Mouse (Mus musculus) embryonic facial prominence, embryonic 14.5 days (tissue): ENCODE results near the gene Rbm41. TPM values are rescaled to one million over a fixed set of nuclear protein-coding genes. Genes with fewer than 3 reads are reported as not detected.
A peak's percentile ranks its signal among the peaks of the same experiment; 100 is the strongest.

ENCODE experiments used
- ATAC-seq: fragments of 200-750 bp; cut with Nextera tagmentation; 2 replicates; pipeline ENCODE4 v1.8.0; 2017; ENCODE audit warnings: low read depth, moderate number of reproducible peaks, moderate TSS enrichment
- DNase-seq: peaks from one replicate; pipeline ENCODE4 v3.0.0-alpha.2; 2015; ENCODE audit warnings: low spot score
- H3K27ac ChIP-seq: fragments of 300-500 bp; sonication (generic); replicated peaks from 2 replicates; pipeline ENCODE4 v1.5.1; 2014; ENCODE audit warnings: low read depth, mild to moderate bottlenecking, low read length, moderate library complexity
- H3K27me3 ChIP-seq: fragments of 300-500 bp; sonication (generic); replicated peaks from 2 replicates; pipeline ENCODE4 v1.6.1; 2014; ENCODE audit warnings: low read length; ENCODE audit not compliant: control insufficient read depth, insufficient read depth
- H3K36me3 ChIP-seq: fragments of 300-500 bp; sonication (generic); 2 replicates; pipeline ENCODE4 v1.6.1; 2014; ENCODE audit warnings: low read length, mixed read lengths; ENCODE audit not compliant: control insufficient read depth, insufficient read depth
- H3K4me1 ChIP-seq: fragments of 300-500 bp; sonication (generic); 2 replicates; pipeline ENCODE4 v1.6.1; 2014; ENCODE audit warnings: antibody characterized with exemption, low read length; ENCODE audit not compliant: control insufficient read depth, insufficient read depth
- H3K4me2 ChIP-seq: fragments of 300-500 bp; sonication (generic); 2 replicates; pipeline ENCODE4 v1.6.1; 2014; ENCODE audit warnings: low read depth, mild to moderate bottlenecking, low read length, moderate library complexity, mixed read lengths
- H3K4me3 ChIP-seq: fragments of 300-500 bp; sonication (generic); 2 replicates; pipeline ENCODE4 v1.5.1; 2014; ENCODE audit warnings: low read depth, mild to moderate bottlenecking, low read length
- H3K9ac ChIP-seq: fragments of 300-500 bp; sonication (generic); 2 replicates; pipeline ENCODE4 v1.6.1; 2014; ENCODE audit warnings: low read depth, mild to moderate bottlenecking, low read length, moderate library complexity, mixed read lengths
- H3K9me3 ChIP-seq: fragments of 300-500 bp; sonication (generic); 2 replicates; pipeline ENCODE4 v1.6.1; 2016; ENCODE audit warnings: low read length; ENCODE audit not compliant: control insufficient read depth
- WGBS: fragments of 180-500 bp; shearing (Covaris S2); extraction: QIAGEN DNeasy Blood & Tissue Kit; methylation state at CpG from one replicate; pipeline ENCODE4 v1.1.7; 2014; 5-methylcytosine and 5-hydroxymethylcytosine counted together
- polyA plus RNA-seq: library from polyadenylated mRNA; unstranded; fragments of >200 nt; fragmentation: Nextera tagmentation; extraction: Ambion mirVana; gene quantifications from 2 replicates; pipeline ENCODE4 v1.2.1, GENCODE M21; 2014

Gene Rbm41
- polyA plus RNA-seq, 1 experiment from 2014 or later = 6.0 TPM

GRCm38 (mm10) chrX:139877936-139878335, 120.5 kb downstream of the Rbm41 start:
- H3K9ac ChIP-seq = no peak overlapping the region
- H3K27ac ChIP-seq = no peak overlapping the region
- no peak overlapping the region for H3K4me2 ChIP-seq
- H3K27me3 ChIP-seq = peaks cover 16% of the 10 kb centered on the region
- WGBS = 28% methylated on average over 3 of the region's 3 CpGs
- H3K36me3 ChIP-seq = no peaks in the 10 kb centered on the region
- DNase-seq (peak; percentile 4), ATAC-seq (no peak)
- no peaks in the 10 kb centered on the region for H3K9me3 ChIP-seq
- no peaks in the 10 kb centered on the region for H3K4me1 ChIP-seq
- H3K4me3 ChIP-seq = no peak overlapping the region

- no peak for DNase-seq
- H3K9ac ChIP-seq = no peak overlapping the region
- H3K4me2 ChIP-seq = no peak overlapping the region
- H3K4me3 ChIP-seq = no peak overlapping the region
- no peaks in the 10 kb centered on the region for H3K9me3 ChIP-seq
- ATAC-seq = no peak
- H3K27me3 ChIP-seq = peaks cover 20% of the 10 kb centered on the region
- H3K4me1 ChIP-seq = no peaks in the 10 kb centered on the region
- no peak overlapping the region for H3K27ac ChIP-seq
- 68% methylated on average over 7 of the region's 7 CpGs for WGBS
- H3K36me3 ChIP-seq = no peaks in the 10 kb centered on the region
Observed at GRCm38 (mm10) chrX:139877105-139877504, 121.3 kb downstream of the Rbm41 start.

GRCm38 (mm10) chrX:139870938-139871791, 127.2 kb downstream of the Rbm41 start, which contains the start of gene Morc4:
TSS of gene Morc4 (minus strand) at chrX:139871677.
- H3K9ac ChIP-seq = peak within 1 kb of the TSS; percentile 64
- no peaks in the 10 kb centered on the region for H3K4me1 ChIP-seq
- peak within 1 kb of the TSS; percentile 61 for H3K4me2 ChIP-seq
- DNase-seq (peak; percentile 87), ATAC-seq (peak; percentile 95)
- H3K27ac ChIP-seq = no peak within 1 kb of the TSS
- no peaks in the 10 kb centered on the region for H3K9me3 ChIP-seq
- 21% methylated on average over 48 of the region's 87 CpGs for WGBS
- H3K4me3 ChIP-seq = peak within 1 kb of the TSS; percentile 57
- H3K27me3 ChIP-seq = peaks cover 16% of the 10 kb centered on the region
- no peaks in the 10 kb centered on the region for H3K36me3 ChIP-seq

- WGBS = 17% methylated on average over 15 of the region's 15 CpGs
- Histone ChIP-seq H3K27ac (no peak overlapping the region), H3K9ac (peak overlapping the region; percentile 64)
Observed at GRCm38 (mm10) chrX:139870300-139870711, 128.1 kb downstream of the Rbm41 start.

GRCm38 (mm10) chrX:139859402-139859801, 139.0 kb downstream of the Rbm41 start:
- Histone ChIP-seq H3K4me3 (no peak overlapping the region), H3K27me3 (no peaks in the 10 kb centered on the region), H3K4me1 (no peaks in the 10 kb centered on the region), H3K9me3 (no peaks in the 10 kb centered on the region), H3K9ac (no peak overlapping the region), H3K36me3 (no peaks in the 10 kb centered on the region), H3K4me2 (no peak overlapping the region), H3K27ac (no peak overlapping the region)
- whole genome bisulfite sequencing = 71% methylated on average over 5 of the region's 5 CpGs
- no peak for DNase-seq
- ATAC-seq = no peak

More at GRCm38 (mm10) chrX:139870300-139870711, 128.1 kb downstream of the Rbm41 start:
- ATAC-seq (no peak; the same call in 1 of the 2 replicates), DNase-seq (peak; percentile 61)
- H3K4me1 ChIP-seq = no peaks in the 10 kb centered on the region
- H3K4me2 ChIP-seq = peak overlapping the region; percentile 61
- peaks cover 11% of the 10 kb centered on the region for H3K27me3 ChIP-seq
- peak overlapping the region; percentile 57 for H3K4me3 ChIP-seq
- no peaks in the 10 kb centered on the region for H3K36me3 ChIP-seq
- no peaks in the 10 kb centered on the region for H3K9me3 ChIP-seq

GRCm38 (mm10) chrX:139854795-139855194, 143.6 kb downstream of the Rbm41 start:
- 85% methylated on average over 4 of the region's 4 CpGs for WGBS
- no peak for DNase-seq
- no peak overlapping the region for H3K4me2 ChIP-seq
- peaks cover 3% of the 10 kb centered on the region; the same call in 1 of the 2 replicates for H3K27me3 ChIP-seq
- no peaks in the 10 kb centered on the region for H3K9me3 ChIP-seq
- peaks cover 4% of the 10 kb centered on the region; the same call in 1 of the 2 replicates for H3K36me3 ChIP-seq
- no peak overlapping the region for H3K9ac ChIP-seq
- no peak overlapping the region for H3K4me3 ChIP-seq
- no peak for ATAC-seq
- H3K27ac ChIP-seq = no peak overlapping the region
- no peaks in the 10 kb centered on the region for H3K4me1 ChIP-seq

- Histone ChIP-seq H3K27ac (no peak overlapping the region), H3K4me2 (no peak overlapping the region), H3K9me3 (no peaks in the 10 kb centered on the region), H3K4me1 (no peaks in the 10 kb centered on the region), H3K27me3 (no peaks in the 10 kb centered on the region; the same call in 1 of the 2 replicates), H3K4me3 (no peak overlapping the region), H3K9ac (no peak overlapping the region), H3K36me3 (no peaks in the 10 kb centered on the region)
- ATAC-seq (no peak), DNase-seq (no peak)
- WGBS = 77% methylated on average over 6 of the region's 6 CpGs
Observed at GRCm38 (mm10) chrX:139841091-139841490, 157.3 kb downstream of the Rbm41 start.
